Mouse (Mus musculus) E14TG2a.4 (cell line): ENCODE results near the gene Slc4a4.

Experiments used
- H3K27me3 ChIP-seq: 2 replicates; pipeline ENCODE4 v1.6.1; 2014; ENCODE audit warnings: low read length, control low read depth; ENCODE audit not compliant: insufficient read depth
- H3K36me3 ChIP-seq: 2 replicates; pipeline ENCODE4 v1.6.1; 2014; ENCODE audit warnings: low read length, control low read depth; ENCODE audit not compliant: insufficient read depth
- H3K4me1 ChIP-seq: replicated peaks from 2 replicates; pipeline ENCODE4 v1.6.1; 2014; ENCODE audit warnings: low read depth, low read length, control low read depth
- H3K4me3 ChIP-seq: replicated peaks from 2 replicates; pipeline ENCODE4 v1.5.1; 2014; ENCODE audit warnings: mild to moderate bottlenecking, low read length
- H3K9me3 ChIP-seq: 2 replicates; pipeline ENCODE4 v1.6.1; 2014; ENCODE audit warnings: low read length, control low read depth
- CTCF ChIP-seq: conservative IDR thresholded peaks from 2 replicates; pipeline ENCODE4 v1.5.1; 2014; ENCODE audit warnings: low read length
- NANOG ChIP-seq: IDR thresholded peaks from 2 replicates; pipeline ENCODE4 v1.6.1; 2014; ENCODE audit warnings: borderline replicate concordance, low read length, mixed read lengths
- POU5F1 ChIP-seq: IDR thresholded peaks from 2 replicates; pipeline ENCODE4 v1.6.1; 2014; ENCODE audit warnings: low read length, borderline replicate concordance

Gene Slc4a4

GRCm38 (mm10) chr5:89128210-89128609, 241.6 kb downstream of the Slc4a4 start:
- no peak overlapping the region for H3K4me3 ChIP-seq
- no peaks in the 10 kb centered on the region for H3K4me1 ChIP-seq
- no peaks in the 10 kb centered on the region for H3K36me3 ChIP-seq
- no peaks in the 10 kb centered on the region for H3K9me3 ChIP-seq
- TF ChIP-seq NANOG (no peak), CTCF (no peak), POU5F1 (no peak)
- no peaks in the 10 kb centered on the region for H3K27me3 ChIP-seq

GRCm38 (mm10) chr5:89135776-89136175, 249.2 kb downstream of the Slc4a4 start:
- Histone ChIP-seq H3K4me3 (no peak overlapping the region), H3K4me1 (no peaks in the 10 kb centered on the region), H3K36me3 (no peaks in the 10 kb centered on the region), H3K27me3 (no peaks in the 10 kb centered on the region), H3K9me3 (no peaks in the 10 kb centered on the region)
- no peak for TF ChIP-seq POU5F1
- no peak for TF ChIP-seq CTCF
- no peak for TF ChIP-seq NANOG

DNA sequence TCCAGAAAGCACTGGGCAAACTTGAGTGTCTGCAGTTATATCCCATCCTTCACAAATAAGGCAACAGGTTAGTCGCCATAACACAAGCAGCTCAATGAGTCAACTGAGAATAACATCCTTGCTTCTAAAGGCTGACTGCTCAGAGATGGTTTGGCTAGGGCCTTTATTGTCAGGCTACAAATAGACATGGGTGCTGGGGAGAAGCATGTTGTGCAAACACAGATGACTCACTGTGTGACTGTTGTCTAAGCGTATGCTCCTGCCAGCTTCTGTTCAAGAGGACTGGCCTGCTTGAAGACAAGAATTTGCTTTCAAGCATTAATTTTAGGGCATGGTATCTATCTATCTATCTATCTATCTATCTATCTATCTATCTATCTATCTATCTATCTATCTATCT, 253.5 kb downstream of the Slc4a4 start:
- no peaks in the 10 kb centered on the region for H3K36me3 ChIP-seq
- no peak overlapping the region for H3K4me3 ChIP-seq
- no peaks in the 10 kb centered on the region for H3K9me3 ChIP-seq
- TF ChIP-seq POU5F1, result no peak
- TF ChIP-seq CTCF, result no peak
- TF ChIP-seq NANOG, result no peak
- H3K27me3 ChIP-seq, result no peaks in the 10 kb centered on the region
- no peaks in the 10 kb centered on the region for H3K4me1 ChIP-seq

- TF ChIP-seq CTCF, result no peak
- no peak for TF ChIP-seq NANOG
- TF ChIP-seq POU5F1, result no peak
- no peak overlapping the region for H3K4me3 ChIP-seq
- H3K9me3 ChIP-seq, result no peaks in the 10 kb centered on the region
- no peaks in the 10 kb centered on the region for H3K36me3 ChIP-seq
- H3K4me1 ChIP-seq, result no peaks in the 10 kb centered on the region
- H3K27me3 ChIP-seq, result no peaks in the 10 kb centered on the region
Measured at GRCm38 (mm10) chr5:89141761-89142160, 255.1 kb downstream of the Slc4a4 start.

DNA sequence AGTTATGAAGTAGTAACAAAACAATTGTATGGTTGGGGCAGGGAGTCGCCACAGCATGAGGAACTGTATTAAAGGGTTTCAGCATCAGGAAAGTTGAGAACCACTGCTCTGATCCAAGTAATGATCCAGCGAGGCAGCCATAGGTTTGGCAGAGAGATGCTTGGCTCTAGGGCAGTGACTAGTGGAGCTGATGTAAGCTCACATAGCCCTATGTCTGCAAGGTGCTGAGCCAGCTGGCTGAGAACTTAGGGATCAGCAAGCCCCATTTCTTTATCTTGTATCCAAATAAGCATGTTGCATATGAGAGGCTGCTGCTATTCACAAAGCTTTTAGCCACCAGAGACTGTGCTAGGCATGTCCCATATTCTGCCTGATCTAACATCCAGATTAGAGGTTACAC, 259.7 kb downstream of the Slc4a4 start:
- H3K4me3 ChIP-seq, result no peak overlapping the region
- TF ChIP-seq CTCF, result no peak
- no peak for TF ChIP-seq NANOG
- TF ChIP-seq POU5F1, result no peak
- H3K27me3 ChIP-seq, result no peaks in the 10 kb centered on the region
- no peaks in the 10 kb centered on the region for H3K4me1 ChIP-seq
- H3K9me3 ChIP-seq, result no peaks in the 10 kb centered on the region
- H3K36me3 ChIP-seq, result no peaks in the 10 kb centered on the region

DNA sequence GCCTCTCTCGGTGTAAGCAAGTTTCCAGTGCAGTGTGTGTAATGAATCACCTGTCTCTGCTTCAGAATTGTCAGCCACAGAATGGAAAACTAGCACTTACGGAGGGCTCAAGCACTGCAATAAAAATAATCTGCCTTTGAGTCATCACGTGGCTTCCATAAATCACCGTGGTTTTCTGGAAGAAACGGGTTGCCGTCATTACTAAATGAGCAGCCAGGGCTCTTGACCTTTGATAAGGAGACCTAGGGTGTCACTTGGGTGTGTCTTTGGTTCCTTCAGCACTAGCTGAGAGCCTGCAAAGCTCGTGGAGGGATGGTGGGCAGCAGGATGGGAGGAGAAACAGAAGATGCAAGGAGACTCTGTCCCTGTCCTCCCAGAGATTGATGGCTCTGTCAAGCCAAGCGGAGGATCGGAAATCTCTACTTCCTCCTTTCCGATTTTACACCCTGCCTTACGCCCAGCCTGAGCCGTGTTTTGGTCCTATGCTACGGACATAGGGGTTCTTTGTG, 260.7 kb downstream of the Slc4a4 start:
- Histone ChIP-seq H3K4me3 (no peak overlapping the region), H3K9me3 (no peaks in the 10 kb centered on the region), H3K36me3 (no peaks in the 10 kb centered on the region), H3K27me3 (no peaks in the 10 kb centered on the region), H3K4me1 (no peaks in the 10 kb centered on the region)
- no peak for TF ChIP-seq POU5F1
- TF ChIP-seq NANOG, result no peak
- no peak for TF ChIP-seq CTCF

- Histone ChIP-seq H3K4me1 (no peaks in the 10 kb centered on the region), H3K27me3 (no peaks in the 10 kb centered on the region), H3K9me3 (no peaks in the 10 kb centered on the region), H3K4me3 (no peak overlapping the region), H3K36me3 (no peaks in the 10 kb centered on the region)
- TF ChIP-seq CTCF (no peak), POU5F1 (no peak), NANOG (no peak)
Measured at GRCm38 (mm10) chr5:89149436-89150040, 262.9 kb downstream of the Slc4a4 start.

DNA sequence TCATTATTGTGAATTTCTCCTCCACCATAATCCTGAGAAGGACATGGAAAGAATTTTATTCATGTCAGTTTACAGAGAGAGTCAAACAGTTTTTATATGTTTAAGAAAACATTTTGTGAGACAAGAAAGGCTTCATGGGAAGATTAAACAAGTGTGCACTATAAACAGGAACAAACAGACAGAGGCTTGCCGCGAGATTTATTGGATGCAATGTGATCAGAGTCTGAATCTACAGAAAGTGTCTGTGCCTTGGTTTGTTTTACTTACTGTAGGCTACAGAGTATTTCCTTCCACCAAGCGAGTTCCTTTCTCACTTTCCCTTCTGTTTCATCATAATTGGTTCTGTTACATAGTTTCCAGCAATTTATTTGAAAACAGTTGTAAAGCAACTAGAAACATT, 264.5 kb downstream of the Slc4a4 start:
- no peak overlapping the region for H3K4me3 ChIP-seq

More for the DNA sequence above, 264.5 kb downstream of the Slc4a4 start:
- TF ChIP-seq POU5F1, result no peak
- no peak for TF ChIP-seq CTCF
- no peak for TF ChIP-seq NANOG
- no peaks in the 10 kb centered on the region for H3K9me3 ChIP-seq
- H3K36me3 ChIP-seq, result no peaks in the 10 kb centered on the region
- no peaks in the 10 kb centered on the region for H3K4me1 ChIP-seq
- no peaks in the 10 kb centered on the region for H3K27me3 ChIP-seq
